Mouse (Mus musculus) intestine, postnatal 0 days (tissue): ENCODE data around the gene Col24a1. TPM values are rescaled to one million over a fixed set of nuclear protein-coding genes. Genes with fewer than 3 reads are reported as not detected.

Source experiments
- ATAC-seq: fragments of 200-750 bp; cut with Nextera tagmentation; 2 replicates; pipeline ENCODE4 v1.8.0; 2017; ENCODE audit warnings: mild to moderate bottlenecking, moderate TSS enrichment, moderate library complexity
- H3K27ac ChIP-seq: fragments of 300-500 bp; sonication (generic); 2 replicates; pipeline ENCODE4 v1.5.1; 2014; ENCODE audit warnings: mild to moderate bottlenecking, low read depth, low read length, moderate library complexity
- H3K27me3 ChIP-seq: fragments of 300-500 bp; sonication (generic); replicated peaks from 2 replicates; pipeline ENCODE4 v1.6.1; 2014; ENCODE audit warnings: low read length, mixed read lengths; ENCODE audit not compliant: control insufficient read depth, insufficient read depth
- H3K36me3 ChIP-seq: fragments of 300-500 bp; sonication (generic); 2 replicates; pipeline ENCODE4 v1.6.1; 2014; ENCODE audit warnings: mild to moderate bottlenecking, moderate library complexity; ENCODE audit not compliant: control insufficient read depth, insufficient read depth
- H3K4me1 ChIP-seq: fragments of 300-500 bp; sonication (generic); replicated peaks from 2 replicates; pipeline ENCODE4 v1.6.1; 2014; ENCODE audit warnings: antibody characterized with exemption, low read length, mixed read lengths; ENCODE audit not compliant: control insufficient read depth, insufficient read depth
- H3K4me2 ChIP-seq: fragments of 300-500 bp; sonication (generic); replicated peaks from 2 replicates; pipeline ENCODE4 v1.6.1; 2014; ENCODE audit warnings: low read depth, mild to moderate bottlenecking, moderate library complexity
- H3K4me3 ChIP-seq: fragments of 300-500 bp; sonication (generic); 2 replicates; pipeline ENCODE4 v1.5.1; 2014; ENCODE audit warnings: low read depth, low read length
- H3K9ac ChIP-seq: fragments of 300-500 bp; sonication (generic); 2 replicates; pipeline ENCODE4 v1.6.1; 2014; ENCODE audit warnings: mild to moderate bottlenecking, low read depth, low read length
- H3K9me3 ChIP-seq: fragments of 300-500 bp; sonication (generic); 2 replicates; pipeline ENCODE4 v1.6.1; 2016; ENCODE audit warnings: mixed run types; ENCODE audit not compliant: control insufficient read depth
- CTCF ChIP-seq: sonication (generic); IDR thresholded peaks from 2 replicates; pipeline ENCODE4 v1.5.1; 2016; ENCODE audit warnings: low read depth, mild to moderate bottlenecking, control low read depth, antibody characterized with exemption, moderate library complexity
- WGBS: fragments of 180-500 bp; shearing (Covaris S2); extraction: QIAGEN DNeasy Blood & Tissue Kit; methylation state at CpG from one replicate; pipeline ENCODE4 v1.1.7; 2014; 5-methylcytosine and 5-hydroxymethylcytosine counted together
- polyA plus RNA-seq: library from polyadenylated mRNA; unstranded; fragments of >200 nt; fragmentation: Nextera tagmentation; extraction: Ambion mirVana; gene quantifications from 2 replicates; pipeline ENCODE4 v1.2.1, GENCODE M21; 2015

The Col24a1 gene
- polyA plus RNA-seq, 1 experiment from 2014 or later = 1.9 TPM

GRCm38 (mm10) chr3:145491326-145491725 lies 199.1 kb downstream of the Col24a1 start:
- H3K36me3 ChIP-seq = no peaks in the 10 kb centered on the region
- no peak overlapping the region for H3K27ac ChIP-seq
- H3K4me1 ChIP-seq = no peaks in the 10 kb centered on the region
- no peak for TF ChIP-seq CTCF
- no peaks in the 10 kb centered on the region for H3K27me3 ChIP-seq
- no peak overlapping the region for H3K4me2 ChIP-seq
- no peak overlapping the region for H3K4me3 ChIP-seq
- WGBS = 63% methylated on average over 3 of the region's 3 CpGs
- ATAC-seq = no peak
- H3K9ac ChIP-seq = no peak overlapping the region
- H3K9me3 ChIP-seq = no peaks in the 10 kb centered on the region

GRCm38 (mm10) chr3:145498127-145498526 lies 205.9 kb downstream of the Col24a1 start:
- Histone ChIP-seq H3K36me3 (no peaks in the 10 kb centered on the region), H3K4me2 (no peak overlapping the region), H3K4me1 (no peaks in the 10 kb centered on the region), H3K27me3 (no peaks in the 10 kb centered on the region), H3K27ac (no peak overlapping the region), H3K9ac (no peak overlapping the region), H3K4me3 (no peak overlapping the region), H3K9me3 (no peaks in the 10 kb centered on the region)
- no peak for ATAC-seq
- no peak for TF ChIP-seq CTCF
- 43% methylated on average over 3 of the region's 3 CpGs for WGBS

- Histone ChIP-seq H3K9ac (no peak overlapping the region), H3K36me3 (no peaks in the 10 kb centered on the region), H3K4me2 (no peak overlapping the region), H3K9me3 (no peaks in the 10 kb centered on the region), H3K27me3 (no peaks in the 10 kb centered on the region), H3K4me1 (no peaks in the 10 kb centered on the region), H3K4me3 (no peak overlapping the region), H3K27ac (no peak overlapping the region)
- no peak for TF ChIP-seq CTCF
- ATAC-seq = no peak
- 81% methylated on average over 6 of the region's 6 CpGs for WGBS
Observed at GRCm38 (mm10) chr3:145498893-145499292, 206.6 kb downstream of the Col24a1 start.

- Histone ChIP-seq H3K9ac (no peak overlapping the region), H3K4me1 (no peaks in the 10 kb centered on the region), H3K27me3 (no peaks in the 10 kb centered on the region), H3K4me2 (no peak overlapping the region), H3K27ac (no peak overlapping the region), H3K9me3 (no peaks in the 10 kb centered on the region), H3K4me3 (no peak overlapping the region), H3K36me3 (no peaks in the 10 kb centered on the region)
- no peak for TF ChIP-seq CTCF
- WGBS = 64% methylated on average over 2 of the region's 2 CpGs
- ATAC-seq = no peak
Observed at GRCm38 (mm10) chr3:145504830-145505229, 212.6 kb downstream of the Col24a1 start.

- Histone ChIP-seq H3K4me1 (no peaks in the 10 kb centered on the region), H3K9ac (no peak overlapping the region), H3K27me3 (no peaks in the 10 kb centered on the region), H3K27ac (no peak overlapping the region), H3K4me3 (no peak overlapping the region), H3K4me2 (no peak overlapping the region), H3K9me3 (no peaks in the 10 kb centered on the region), H3K36me3 (no peaks in the 10 kb centered on the region)
- ATAC-seq = no peak
- 57% methylated on average over 7 of the region's 7 CpGs for WGBS
- no peak for TF ChIP-seq CTCF
Observed at GRCm38 (mm10) chr3:145508550-145508949, 216.3 kb downstream of the Col24a1 start.

GRCm38 (mm10) chr3:145514197-145514596 lies 221.9 kb downstream of the Col24a1 start:
- no peak for TF ChIP-seq CTCF
- WGBS = 87% methylated on average over 5 of the region's 5 CpGs
- no peaks in the 10 kb centered on the region for H3K4me1 ChIP-seq
- no peak overlapping the region for H3K27ac ChIP-seq
- H3K4me3 ChIP-seq = no peak overlapping the region
- ATAC-seq = no peak
- no peak overlapping the region for H3K9ac ChIP-seq
- H3K9me3 ChIP-seq = no peaks in the 10 kb centered on the region
- H3K36me3 ChIP-seq = no peaks in the 10 kb centered on the region
- H3K27me3 ChIP-seq = no peaks in the 10 kb centered on the region
- no peak overlapping the region for H3K4me2 ChIP-seq

GRCm38 (mm10) chr3:145521528-145522080 lies 229.3 kb downstream of the Col24a1 start:
- Histone ChIP-seq H3K4me1 (no peaks in the 10 kb centered on the region), H3K4me2 (no peak overlapping the region), H3K9me3 (no peaks in the 10 kb centered on the region), H3K4me3 (no peak overlapping the region), H3K27ac (no peak overlapping the region), H3K27me3 (no peaks in the 10 kb centered on the region), H3K36me3 (no peaks in the 10 kb centered on the region), H3K9ac (no peak overlapping the region)
- ATAC-seq = no peak
- WGBS = 37% methylated on average over 7 of the region's 7 CpGs
- no peak for TF ChIP-seq CTCF
